Mouse (Mus musculus) small intestine, adult 2 months (tissue): ENCODE measurements around the gene Rtkn. TPM values are rescaled to one million over a fixed set of nuclear protein-coding genes. Genes with fewer than 3 reads are reported as not detected.

Source experiments
- H3K27ac ChIP-seq: fragments of 200-500 bp; 2 replicates; pipeline ENCODE4 v1.5.1; 2012; ENCODE audit warnings: low read depth, low read length, control low read depth, inconsistent platforms; ENCODE audit not compliant: insufficient read depth
- H3K27me3 ChIP-seq: fragments of 200-500 bp; 2 replicates; pipeline ENCODE4 v1.6.1; 2012; ENCODE audit warnings: mild to moderate bottlenecking, moderate library complexity, low read length, inconsistent platforms; ENCODE audit not compliant: control insufficient read depth, insufficient read depth
- H3K36me3 ChIP-seq: fragments of 200-500 bp; 2 replicates; pipeline ENCODE4 v1.6.1; 2012; ENCODE audit warnings: mild to moderate bottlenecking, low read length, control low read depth, inconsistent platforms; ENCODE audit not compliant: control insufficient read depth, insufficient read depth
- H3K4me1 ChIP-seq: fragments of 200-500 bp; 2 replicates; pipeline ENCODE4 v1.6.1; 2012; ENCODE audit warnings: low read length, inconsistent platforms, mixed read lengths; ENCODE audit not compliant: control insufficient read depth, insufficient read depth, insufficient read length
- H3K4me3 ChIP-seq: fragments of 200-500 bp; 2 replicates; pipeline ENCODE4 v1.5.1; 2012; ENCODE audit warnings: low read depth, mild to moderate bottlenecking, control low read depth, inconsistent platforms, low read length, moderate library complexity
- CTCF ChIP-seq: fragments of 200-500 bp; IDR thresholded peaks from 2 replicates; pipeline ENCODE4 v1.5.1; 2012; ENCODE audit warnings: low read depth, mild to moderate bottlenecking, control low read depth, inconsistent platforms, low read length, moderate library complexity, mixed read lengths; ENCODE audit not compliant: insufficient replicate concordance, insufficient read length; ENCODE audit errors: extremely low read depth
- POLR2A ChIP-seq: fragments of 200-500 bp; IDR thresholded peaks from 2 replicates; pipeline ENCODE4 v1.6.1; 2012; ENCODE audit warnings: low read depth, mild to moderate bottlenecking, control low read depth, inconsistent platforms, low read length, moderate library complexity
- WGBS: fragments of 180-500 bp; shearing (Covaris S2); methylation state at CpG from one replicate; pipeline ENCODE4 v1.1.7; 2018; 5-methylcytosine and 5-hydroxymethylcytosine counted together
- polyA plus RNA-seq: library from polyadenylated mRNA; depleted of rRNA; stranded (reverse); fragments of >200 nt; gene quantifications from 2 replicates; pipeline ENCODE4 v1.2.3, GENCODE M21; 2012

Gene Rtkn
- polyA plus RNA-seq, 1 experiment = 179 TPM

DNA sequence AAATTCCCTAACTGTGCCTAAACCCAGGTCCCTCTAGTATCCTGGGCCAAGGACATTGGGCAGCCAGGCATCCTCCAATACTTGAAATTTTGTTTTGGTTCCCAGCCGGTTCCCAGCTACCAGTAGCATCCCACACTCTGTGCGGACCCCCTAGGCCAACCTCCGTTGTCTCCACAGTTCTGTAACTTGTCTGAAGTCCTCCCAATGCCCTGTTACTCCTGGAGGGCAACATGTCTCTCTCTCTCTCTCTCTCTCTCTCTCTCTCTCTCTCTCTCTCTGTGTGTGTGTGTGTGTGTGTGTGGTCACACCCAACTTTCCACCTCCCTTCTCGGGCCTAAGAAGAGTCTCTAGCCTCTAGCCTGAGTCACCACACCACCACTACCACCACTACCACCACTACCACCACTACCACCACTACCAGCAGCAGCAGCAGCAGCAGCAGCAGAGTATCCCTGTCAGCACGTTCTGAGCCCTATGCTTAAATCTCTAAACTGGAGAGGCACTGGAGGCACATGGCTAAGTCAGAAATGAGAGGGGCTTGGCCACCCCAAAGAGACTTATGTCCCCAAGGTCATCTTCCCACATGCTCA, 1.1 kb downstream of the Rtkn start:
- peaks cover 21% of the 10 kb centered on the region for H3K4me1 ChIP-seq
- peaks cover 6% of the 10 kb centered on the region; the same call in 1 of the 2 replicates for H3K36me3 ChIP-seq
- 15% methylated on average over 5 of the region's 5 CpGs for WGBS
- peak overlapping the region; percentile 93 for H3K27ac ChIP-seq
- H3K27me3 ChIP-seq = no peaks in the 10 kb centered on the region
- TF ChIP-seq CTCF (no peak), POLR2A (no peak)
- H3K4me3 ChIP-seq = peak overlapping the region; percentile 83

DNA sequence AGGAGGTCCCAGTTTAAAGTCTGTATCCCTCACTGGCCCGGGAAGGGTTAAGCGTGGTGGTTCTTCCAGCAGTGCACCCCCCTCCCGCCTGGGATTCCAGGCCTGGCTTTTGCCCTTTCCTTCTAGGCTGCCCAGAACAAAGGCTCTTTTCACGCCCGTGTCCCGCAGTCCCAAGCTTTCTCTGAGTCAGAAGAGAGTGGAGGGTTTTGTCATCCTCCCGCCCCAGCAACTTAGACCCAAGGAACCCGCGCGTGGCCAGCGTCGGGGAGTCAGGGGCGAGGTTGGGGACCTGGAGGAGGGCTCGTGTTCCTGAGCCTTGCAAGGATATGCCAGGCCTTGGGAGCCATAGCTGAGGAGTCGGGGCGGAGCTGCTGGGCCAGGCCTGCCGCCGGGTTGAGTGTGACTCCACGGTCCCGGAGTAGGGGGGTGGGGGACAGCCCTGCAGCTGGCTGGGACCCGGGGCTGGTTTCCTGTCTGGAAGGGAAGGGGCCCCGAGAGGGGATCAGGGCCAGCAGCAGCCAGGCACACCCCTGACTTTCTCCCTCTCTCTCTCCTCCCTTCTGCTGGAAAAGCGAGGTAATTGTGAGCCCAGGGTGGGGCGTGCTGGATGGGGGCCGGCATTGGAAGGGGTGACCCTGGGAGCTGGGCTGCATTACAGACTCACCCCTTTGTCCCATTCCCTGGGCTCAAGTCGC, 1.8 kb downstream of the Rtkn start:
- H3K27ac ChIP-seq = peak overlapping the region; percentile 93
- H3K36me3 ChIP-seq = peaks cover 6% of the 10 kb centered on the region; the same call in 1 of the 2 replicates
- H3K27me3 ChIP-seq = no peaks in the 10 kb centered on the region
- H3K4me3 ChIP-seq = peak overlapping the region; percentile 83
- TF ChIP-seq CTCF = no peak
- TF ChIP-seq POLR2A = peak; percentile 41
- H3K4me1 ChIP-seq = peaks cover 21% of the 10 kb centered on the region
- WGBS = 1% methylated on average over 26 of the region's 26 CpGs

DNA sequence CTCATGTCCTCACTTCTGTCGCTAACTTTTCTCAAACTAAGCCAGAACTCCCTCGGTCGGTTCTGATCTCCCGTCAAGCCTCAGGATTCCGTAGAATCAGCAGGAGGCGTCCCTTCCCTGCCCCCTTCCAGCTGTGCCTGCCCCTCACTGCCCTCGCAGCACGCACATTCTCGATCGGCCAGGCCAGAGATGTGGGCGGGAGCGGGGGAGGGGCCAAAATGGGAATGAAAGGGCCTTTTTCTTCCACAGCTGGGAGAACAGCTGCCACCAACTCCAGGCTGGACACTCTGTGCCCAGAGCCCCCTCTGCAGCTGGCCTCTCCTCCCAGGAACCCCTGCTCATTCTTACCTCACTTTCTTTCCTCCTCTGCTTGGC, 2.3 kb downstream of the Rtkn start:
- H3K36me3 ChIP-seq = peaks cover 6% of the 10 kb centered on the region; the same call in 1 of the 2 replicates
- WGBS = 1% methylated on average over 12 of the region's 12 CpGs
- H3K4me3 ChIP-seq = peak overlapping the region; percentile 83
- TF ChIP-seq CTCF (peak; percentile 9; the same call in 1 of the 2 replicates), POLR2A (peak; percentile 45)
- H3K27ac ChIP-seq = peak overlapping the region; percentile 93
- no peaks in the 10 kb centered on the region for H3K27me3 ChIP-seq
- peaks cover 22% of the 10 kb centered on the region for H3K4me1 ChIP-seq

DNA sequence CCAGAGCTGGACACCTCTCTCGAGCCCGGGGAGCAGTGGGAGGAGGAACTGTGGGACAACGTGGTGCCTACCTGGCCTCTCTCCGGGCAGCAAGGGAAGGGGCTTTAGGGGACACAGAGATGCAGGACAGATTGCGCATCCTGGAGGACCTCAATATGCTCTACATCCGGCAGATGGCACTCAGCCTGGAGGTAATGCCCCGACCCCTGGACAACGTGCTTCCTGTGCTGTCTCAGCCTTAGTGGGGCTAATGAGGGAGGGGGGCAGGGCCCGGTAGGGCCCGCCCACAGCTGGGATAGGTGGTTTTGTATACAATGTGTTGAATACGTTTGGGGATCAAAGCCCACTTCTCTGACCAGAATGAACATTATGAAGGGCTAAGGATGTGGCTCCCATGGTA, 2.8 kb downstream of the Rtkn start:
- no peaks in the 10 kb centered on the region for H3K27me3 ChIP-seq
- H3K4me1 ChIP-seq = peaks cover 21% of the 10 kb centered on the region
- H3K4me3 ChIP-seq = peak overlapping the region; percentile 83
- TF ChIP-seq CTCF (no peak), POLR2A (no peak)
- H3K27ac ChIP-seq = peak overlapping the region; percentile 93
- H3K36me3 ChIP-seq = peaks cover 6% of the 10 kb centered on the region; the same call in 1 of the 2 replicates
- WGBS = 9% methylated on average over 11 of the region's 11 CpGs

DNA sequence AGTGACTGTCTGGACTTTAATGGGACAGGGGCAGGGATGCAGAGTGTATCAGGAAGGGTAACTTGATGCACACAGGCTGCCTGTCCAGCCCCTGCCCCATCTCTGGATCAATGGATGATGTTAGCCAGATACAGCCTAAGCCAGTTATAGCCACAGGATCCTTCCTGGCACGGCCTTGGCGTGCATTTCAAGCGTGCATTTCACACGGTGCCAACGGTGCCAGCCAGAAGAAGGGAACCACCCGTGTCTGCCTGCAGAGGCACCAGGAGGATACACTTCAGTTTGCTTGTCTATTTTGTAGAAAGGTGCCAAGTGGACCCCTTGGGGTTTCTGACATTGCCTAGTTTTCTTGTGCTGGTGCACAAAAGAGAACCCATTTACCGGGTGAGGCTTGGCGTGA, 4.8 kb downstream of the Rtkn start:
- Histone ChIP-seq H3K4me1 (peaks cover 11% of the 10 kb centered on the region), H3K4me3 (no peak overlapping the region), H3K36me3 (peaks cover 6% of the 10 kb centered on the region; the same call in 1 of the 2 replicates), H3K27me3 (no peaks in the 10 kb centered on the region), H3K27ac (no peak overlapping the region)
- TF ChIP-seq POLR2A (no peak), CTCF (no peak)
- 91% methylated on average over 8 of the region's 8 CpGs for WGBS

DNA sequence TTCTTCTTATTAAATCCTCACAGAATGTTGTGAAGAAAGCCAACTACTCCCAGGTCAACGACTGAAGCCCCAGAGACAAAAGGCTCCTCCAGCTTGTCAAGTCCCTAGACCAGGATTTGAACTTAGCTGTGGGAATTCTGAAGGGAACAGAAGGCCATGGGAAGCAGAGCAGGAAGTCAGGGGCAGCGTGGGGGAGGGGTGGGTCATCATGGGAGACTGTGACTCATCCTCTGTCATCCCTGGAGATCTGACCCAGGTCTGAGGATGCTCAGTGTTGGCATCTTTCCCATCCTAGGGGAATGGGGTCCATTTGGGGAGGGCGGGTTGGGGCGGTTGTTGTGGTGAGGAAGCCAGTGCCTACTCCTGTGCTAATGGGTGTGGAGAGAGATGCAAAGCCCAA, 6.4 kb downstream of the Rtkn start:
- Histone ChIP-seq H3K27me3 (no peaks in the 10 kb centered on the region), H3K4me3 (no peak overlapping the region), H3K4me1 (peaks cover 9% of the 10 kb centered on the region), H3K36me3 (peaks cover 6% of the 10 kb centered on the region; the same call in 1 of the 2 replicates), H3K27ac (no peak overlapping the region)
- TF ChIP-seq CTCF (no peak), POLR2A (no peak)
- 67% methylated on average over 4 of the region's 4 CpGs for WGBS

DNA sequence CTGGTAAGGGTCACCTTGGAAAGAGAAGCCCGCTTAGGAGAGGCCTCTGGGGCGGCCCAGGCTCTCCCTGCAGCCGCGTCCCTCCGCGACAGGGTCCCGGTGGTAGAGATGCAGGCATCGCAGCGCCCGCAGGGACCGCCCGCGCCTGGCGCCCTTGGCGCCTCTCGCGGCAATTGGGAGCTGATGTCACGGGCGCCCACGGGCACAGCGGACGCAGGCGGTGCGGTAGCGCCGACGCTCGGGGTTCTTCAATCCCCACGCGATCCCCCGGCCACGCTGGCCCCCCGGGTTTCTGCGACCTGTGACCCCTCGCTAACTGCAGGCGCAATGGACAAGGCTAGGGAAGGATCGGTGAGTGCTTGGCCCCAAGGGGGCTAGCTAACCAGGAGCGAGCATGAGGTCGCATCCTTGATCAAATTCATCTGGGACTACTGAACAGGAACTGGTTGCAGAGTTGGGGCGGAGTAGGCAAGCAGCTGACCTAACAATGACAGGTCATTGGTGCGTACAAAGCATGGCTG, 7.0 kb downstream of the Rtkn start:
- 58% methylated on average over 41 of the region's 41 CpGs for WGBS
- TF ChIP-seq CTCF (no peak), POLR2A (no peak)
- Histone ChIP-seq H3K27me3 (no peaks in the 10 kb centered on the region), H3K27ac (no peak overlapping the region), H3K36me3 (peaks cover 10% of the 10 kb centered on the region; the same call in 1 of the 2 replicates), H3K4me3 (no peak overlapping the region), H3K4me1 (peaks cover 9% of the 10 kb centered on the region)
